In genomic region chr9:21509772-21510688, GRCm38 (mm10) we compare ENCODE assay signal across 8 mouse cellular contexts. TPM values are rescaled to one million over a fixed set of nuclear protein-coding genes. Genes with fewer than 3 reads are reported as not detected.
DNase-seq lines count a peak whose midpoint lies in the region; ATAC-seq lines count a peak whose summit lies in the region.

Gene Tmed1 (minus strand): TSS chr9:21510252.

- DNase-seq in adipocyte (ENCODE audit: low spot score), result peak; percentile 96
- DNase-seq in embryo, embryonic 10 days (ENCODE audit: low spot score), result peak; percentile 97
- peak; percentile 93 for DNase-seq in gastrocnemius, postnatal 10 days
- peak; percentile 90 for DNase-seq in induced T-regulatory cell, adult 2 months (ENCODE audit: low read depth)
- DNase-seq in left cerebral cortex, adult 9 months (ENCODE audit: low spot score in 2 of 2), result peak; percentile 95
- peak; percentile 89 for DNase-seq in right cerebral cortex, postnatal 14 days
- peak; percentile 91 for DNase-seq in urinary bladder, postnatal 36 days (ENCODE audit: low spot score in 2 of 2)

- peak; percentile 82 for ATAC-seq in megakaryocyte progenitor cell, adult 5-6 weeks (replicated peaks; ENCODE audit: poor library complexity)

RNA-seq across cellular contexts. Expression of gene Tmed1, which starts in this region (rescaled TPM):
- 10 to 100 TPM; 29.5 to 31.8 TPM for total RNA-seq in gastrocnemius, postnatal 10 days (2021)
- total RNA-seq in megakaryocyte progenitor cell, adult 5-6 weeks (2015), result 8.5 and 8.6 TPM in 2 replicates
- 16.2 and 19.5 TPM in 2 replicates for total RNA-seq in megakaryocyte progenitor cell, adult 5-6 weeks (2017)

Comparison
In these comparisons a context has a peak if more than half of its experiments do, and no peak if none do; other contexts are left out.
1. Peak in every context shown above with its lines: DNase-seq and ATAC-seq.